Mouse (Mus musculus): ENCODE measurements around the gene Tcf15. TPM values are rescaled to one million over a fixed set of nuclear protein-coding genes. Genes with fewer than 3 reads are reported as not detected.

Tcf15 gene
- polyA plus RNA-seq, 1 experiment from 2014 or later: 9.9 TPM

DNA sequence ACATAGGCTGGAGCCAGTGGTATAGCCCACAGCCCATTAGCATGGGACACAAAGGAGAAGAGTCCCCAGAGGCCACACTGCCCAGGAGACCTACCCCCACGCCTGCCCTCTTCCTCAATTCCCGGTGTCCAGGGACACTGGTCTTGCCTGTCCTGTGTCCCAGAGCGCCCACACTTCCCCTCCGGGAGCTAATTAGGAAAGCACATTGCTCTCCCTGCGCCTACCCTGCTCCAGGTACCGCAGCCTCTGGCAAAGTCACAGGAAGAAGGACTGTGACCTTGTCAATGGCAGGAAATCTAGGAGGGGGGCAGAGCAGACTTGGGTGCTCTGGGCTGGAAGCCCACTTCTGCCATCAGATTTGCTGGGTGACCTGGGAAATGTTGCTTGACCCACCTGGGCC is 7.0 kb downstream of the Tcf15 start:
- Histone ChIP-seq H3K4me1 (peaks cover 8% of the 10 kb centered on the region; the same call in 1 of the 2 replicates), H3K36me3 (no peaks in the 10 kb centered on the region), H3K4me3 (no peak overlapping the region), H3K27ac (no peak overlapping the region), H3K27me3 (peaks cover 19% of the 10 kb centered on the region), H3K4me2 (replicated peaks) (no peak overlapping the region), H3K9ac (no peak overlapping the region), H3K9me3 (replicated peaks) (no peaks in the 10 kb centered on the region)
- 56% methylated on average over 6 of the region's 6 CpGs for WGBS
- ATAC-seq (ENCODE audit: low FRiP score): no peak

DNA sequence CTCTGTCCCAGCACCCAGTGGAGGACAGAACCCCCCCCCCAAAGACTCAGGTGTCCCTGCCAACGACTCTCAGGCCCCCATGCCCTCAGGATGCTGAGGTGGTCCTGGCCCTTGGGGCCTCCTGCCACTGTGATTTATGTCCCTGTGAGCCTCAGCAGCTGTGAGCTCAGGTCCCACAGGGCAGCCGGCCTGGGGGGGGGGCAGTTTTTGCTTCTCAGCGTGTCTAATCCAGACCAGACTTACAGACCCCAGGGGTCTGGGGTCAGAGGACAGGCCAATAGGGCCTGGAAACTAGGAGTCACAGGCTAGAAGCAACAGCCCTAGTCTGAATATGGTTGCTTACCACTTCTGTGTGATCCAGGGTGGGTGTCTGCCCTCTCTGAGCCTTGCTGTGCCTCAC is 10.0 kb downstream of the Tcf15 start:
- Histone ChIP-seq H3K36me3 (no peaks in the 10 kb centered on the region), H3K9ac (no peak overlapping the region), H3K9me3 (replicated peaks) (no peaks in the 10 kb centered on the region), H3K4me1 (peaks cover 7% of the 10 kb centered on the region; the same call in 1 of the 2 replicates), H3K27me3 (no peaks in the 10 kb centered on the region), H3K27ac (no peak overlapping the region), H3K4me2 (replicated peaks) (no peak overlapping the region), H3K4me3 (no peak overlapping the region)
- WGBS: 41% methylated on average over 3 of the region's 3 CpGs
- 0 out of 2 replicates have a peak, but pooled peaks have one; percentile 11 for ATAC-seq (ENCODE audit: low FRiP score)

DNA sequence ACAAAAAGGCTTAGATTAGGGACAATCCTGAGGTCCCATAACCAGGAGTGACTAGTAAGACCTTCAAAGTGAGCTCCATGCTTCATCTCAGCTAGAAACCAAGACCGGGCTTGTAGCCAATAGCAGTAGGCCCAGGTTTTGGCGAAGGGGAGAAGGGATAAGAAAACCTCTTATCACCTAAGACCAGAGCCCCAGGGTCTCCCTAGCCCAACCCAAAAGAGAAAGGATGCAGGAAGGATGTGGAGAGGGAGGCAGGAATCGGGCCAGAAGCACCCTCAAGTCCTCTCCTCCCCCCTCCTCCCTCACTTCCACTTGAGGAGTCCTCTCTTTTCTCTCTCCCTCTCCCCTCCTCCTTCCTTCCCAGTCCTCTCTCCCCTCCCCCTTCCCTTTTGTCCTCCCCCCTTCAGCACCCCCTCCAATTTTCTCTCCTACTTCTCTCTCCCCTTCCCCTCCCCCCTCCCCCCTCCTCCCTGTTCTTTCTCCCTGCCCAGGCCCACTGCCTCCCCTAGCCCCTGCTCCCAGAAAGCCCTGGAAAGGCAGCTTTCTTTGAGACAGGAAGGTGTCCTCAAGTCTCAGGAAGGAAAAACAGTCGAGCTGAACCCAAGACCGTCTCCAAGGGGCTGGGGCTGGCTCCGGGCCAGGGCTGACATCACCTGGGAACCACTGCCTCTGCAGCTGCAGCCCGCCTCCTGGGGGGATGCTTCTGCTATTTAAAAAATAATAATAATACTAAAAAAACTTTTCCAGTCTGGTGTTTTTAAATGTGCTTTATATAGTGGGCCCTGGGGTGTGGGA is 12.2 kb downstream of the Tcf15 start:
- no peaks in the 10 kb centered on the region for H3K9me3 ChIP-seq (replicated peaks)
- no peaks in the 10 kb centered on the region for H3K27me3 ChIP-seq
- no peak for ATAC-seq (ENCODE audit: low FRiP score)
- H3K9ac ChIP-seq: 0 out of 2 replicates have a peak overlapping the region, but pooled peaks have one; percentile 18
- no peak overlapping the region for H3K4me2 ChIP-seq (replicated peaks)
- H3K4me1 ChIP-seq: peaks cover 7% of the 10 kb centered on the region; the same call in 1 of the 2 replicates
- no peaks in the 10 kb centered on the region for H3K36me3 ChIP-seq
- H3K4me3 ChIP-seq: no peak overlapping the region
- 41% methylated on average over 7 of the region's 7 CpGs for WGBS
- peak overlapping the region; percentile 17; the same call in 1 of the 2 replicates for H3K27ac ChIP-seq

DNA sequence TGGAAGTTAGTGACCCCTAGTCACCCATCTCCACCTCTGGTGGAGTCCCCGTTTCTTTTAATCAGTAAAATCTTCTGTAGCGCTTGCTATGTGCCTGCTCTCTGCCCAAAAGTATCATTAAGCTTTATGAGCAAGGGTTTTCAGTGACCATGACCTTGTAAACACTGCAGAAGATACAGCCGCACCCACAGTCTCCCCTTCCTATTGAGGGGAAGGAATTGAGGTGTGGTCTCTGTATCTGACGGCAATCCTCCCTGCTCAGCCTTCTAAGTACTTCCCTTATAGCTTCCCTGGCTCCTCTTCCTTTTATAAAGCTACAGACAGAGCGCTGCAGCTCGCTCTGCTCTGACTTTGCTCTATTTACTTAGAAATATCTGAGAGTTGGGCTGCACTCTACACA is 13.1 kb downstream of the Tcf15 start:
- no peak for ATAC-seq (ENCODE audit: low FRiP score)
- Histone ChIP-seq H3K27ac (no peak overlapping the region), H3K4me1 (peaks cover 7% of the 10 kb centered on the region; the same call in 1 of the 2 replicates), H3K9me3 (replicated peaks) (no peaks in the 10 kb centered on the region), H3K9ac (no peak overlapping the region), H3K36me3 (no peaks in the 10 kb centered on the region), H3K27me3 (no peaks in the 10 kb centered on the region), H3K4me2 (replicated peaks) (no peak overlapping the region), H3K4me3 (no peak overlapping the region)
- WGBS: 81% methylated on average over 6 of the region's 6 CpGs

DNA sequence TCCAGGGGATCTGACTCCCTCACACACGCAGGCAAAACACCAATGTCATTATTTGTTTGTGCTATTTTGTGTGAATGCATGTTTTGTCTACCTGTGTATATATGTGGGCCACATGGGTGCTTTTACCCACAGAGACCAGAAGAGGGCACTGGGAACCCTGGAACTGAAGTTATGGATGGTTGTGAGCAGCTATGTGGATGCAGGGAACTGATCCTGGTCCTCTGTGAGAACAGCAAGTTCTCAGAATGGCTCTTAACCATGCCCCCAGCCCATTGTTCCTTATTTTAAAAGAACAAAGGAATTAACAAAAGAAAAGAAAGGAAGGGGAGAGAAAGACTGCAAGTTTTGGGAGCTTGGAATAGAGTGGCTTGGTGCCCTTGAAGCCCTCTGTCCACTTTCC is 16.1 kb downstream of the Tcf15 start:
- Histone ChIP-seq H3K27ac (no peak overlapping the region), H3K4me1 (peaks cover 7% of the 10 kb centered on the region; the same call in 1 of the 2 replicates), H3K4me2 (replicated peaks) (no peak overlapping the region), H3K27me3 (no peaks in the 10 kb centered on the region), H3K9ac (no peak overlapping the region), H3K4me3 (no peak overlapping the region), H3K9me3 (replicated peaks) (no peaks in the 10 kb centered on the region), H3K36me3 (no peaks in the 10 kb centered on the region)
- 93% methylated on average over 1 of the region's 1 CpGs for WGBS
- ATAC-seq (ENCODE audit: low FRiP score): no peak

DNA sequence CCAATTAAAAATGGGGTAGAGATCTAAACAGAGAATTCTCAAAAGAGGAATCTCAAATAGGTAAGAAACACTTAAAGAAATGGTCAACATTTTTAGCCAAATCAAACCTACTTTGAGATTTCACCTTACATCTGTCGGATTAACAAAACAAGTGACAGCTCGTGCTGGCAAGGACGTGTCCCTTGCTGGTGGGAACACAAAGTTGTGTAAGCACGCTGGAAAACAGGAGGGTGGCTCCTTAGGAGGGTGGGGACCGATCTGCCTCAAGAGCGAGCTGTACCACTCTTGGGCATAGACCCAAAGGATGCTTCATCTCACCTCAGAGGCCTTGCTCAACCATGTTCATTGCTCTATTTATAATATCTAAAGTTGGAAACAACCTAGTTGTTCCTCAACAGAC is 22.9 kb downstream of the Tcf15 start:
- H3K4me1 ChIP-seq: peaks cover 12% of the 10 kb centered on the region
- WGBS: 87% methylated on average over 6 of the region's 6 CpGs
- H3K4me3 ChIP-seq: no peak overlapping the region
- H3K27me3 ChIP-seq: no peaks in the 10 kb centered on the region
- H3K27ac ChIP-seq: no peak overlapping the region
- 0 out of 2 replicates have a peak, but pooled peaks cover 4% of the 10 kb centered on the region for H3K9me3 ChIP-seq (replicated peaks)
- H3K36me3 ChIP-seq: no peaks in the 10 kb centered on the region
- ATAC-seq (ENCODE audit: low FRiP score): no peak
- no peak overlapping the region for H3K4me2 ChIP-seq (replicated peaks)
- no peak overlapping the region for H3K9ac ChIP-seq

DNA sequence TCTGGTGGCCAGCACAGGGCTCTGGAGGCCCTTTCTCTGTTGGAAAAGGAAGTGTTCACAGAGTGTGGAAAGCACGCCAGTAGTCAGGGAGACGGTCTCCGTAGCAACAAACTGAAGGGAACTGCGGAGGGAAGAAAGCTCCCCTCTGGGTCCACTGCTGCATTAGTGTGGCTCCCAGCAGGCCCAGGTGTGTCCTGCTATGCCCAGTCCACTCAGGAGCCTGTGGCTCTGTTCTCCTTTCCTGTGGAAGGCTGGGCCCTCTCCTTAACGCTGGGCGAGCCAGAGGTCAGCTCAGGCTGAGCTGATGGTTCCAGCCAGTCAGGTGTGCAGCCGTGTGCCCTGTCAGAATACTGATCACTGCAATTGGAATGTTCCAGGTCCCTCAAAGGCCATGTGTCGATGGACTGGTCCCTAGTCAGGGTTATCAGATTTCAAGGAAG is 24.5 kb downstream of the Tcf15 start:
- no peak overlapping the region for H3K9ac ChIP-seq
- no peaks in the 10 kb centered on the region for H3K27me3 ChIP-seq
- peaks cover 12% of the 10 kb centered on the region for H3K4me1 ChIP-seq
- no peak overlapping the region for H3K4me3 ChIP-seq
- 14% methylated on average over 8 of the region's 8 CpGs for WGBS
- no peaks in the 10 kb centered on the region for H3K36me3 ChIP-seq
- H3K27ac ChIP-seq: no peak overlapping the region
- peak; percentile 76 for ATAC-seq (ENCODE audit: low FRiP score)
- H3K4me2 ChIP-seq (replicated peaks): no peak overlapping the region; the same call in 1 of the 2 replicates
- H3K9me3 ChIP-seq (replicated peaks): 0 out of 2 replicates have a peak, but pooled peaks cover 4% of the 10 kb centered on the region

DNA sequence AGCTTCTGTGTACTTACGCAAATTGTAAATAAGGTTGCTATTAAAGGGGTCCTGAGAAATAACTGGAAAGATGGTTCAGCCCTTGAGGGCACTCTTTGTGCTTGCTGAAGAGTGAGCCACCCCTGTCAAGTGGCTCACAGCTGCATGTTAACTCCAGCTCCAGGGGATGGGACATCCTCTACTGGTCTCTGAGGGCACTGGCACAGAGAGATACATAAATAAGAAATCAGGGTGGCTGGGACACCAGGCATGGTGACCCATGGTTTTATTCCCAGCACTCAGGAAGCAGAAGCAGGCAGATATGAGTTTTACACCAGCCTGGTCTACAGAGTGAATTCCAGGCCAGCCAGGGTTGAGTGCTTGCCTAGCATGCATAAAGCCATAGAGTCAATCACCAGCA is 26.0 kb downstream of the Tcf15 start:
- peaks cover 12% of the 10 kb centered on the region for H3K4me1 ChIP-seq
- H3K27me3 ChIP-seq: no peaks in the 10 kb centered on the region
- 100% methylated on average over 1 of the region's 1 CpGs for WGBS
- H3K36me3 ChIP-seq: no peaks in the 10 kb centered on the region
- H3K9ac ChIP-seq: no peak overlapping the region
- no peak overlapping the region for H3K4me2 ChIP-seq (replicated peaks)
- no peak overlapping the region for H3K27ac ChIP-seq
- H3K4me3 ChIP-seq: no peak overlapping the region
- H3K9me3 ChIP-seq (replicated peaks): 0 out of 2 replicates have a peak, but pooled peaks cover 4% of the 10 kb centered on the region
- ATAC-seq (ENCODE audit: low FRiP score): no peak

DNA sequence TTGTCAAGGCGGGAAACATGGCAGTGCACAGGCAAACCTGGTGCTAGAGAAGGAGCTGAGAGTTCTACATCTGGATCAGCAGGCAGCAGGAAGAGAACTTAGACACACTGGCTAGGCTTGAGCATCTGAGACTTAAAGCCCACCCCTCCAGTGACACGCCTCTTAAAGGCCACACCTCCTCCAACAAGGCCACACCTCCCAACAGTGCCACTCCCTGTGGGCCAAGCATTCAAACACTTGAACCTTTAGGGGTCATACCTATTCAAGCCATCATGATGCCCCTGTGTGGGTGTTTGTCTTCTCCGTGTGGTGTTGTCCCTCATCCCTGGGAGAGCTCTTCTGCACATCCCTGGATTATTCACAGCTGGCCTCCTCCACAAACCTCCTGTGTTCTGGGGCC is 31.5 kb downstream of the Tcf15 start:
- Histone ChIP-seq H3K36me3 (no peaks in the 10 kb centered on the region), H3K4me3 (no peak overlapping the region), H3K27ac (no peak overlapping the region), H3K9me3 (replicated peaks) (peaks cover 4% of the 10 kb centered on the region; the same call in 1 of the 2 replicates), H3K9ac (no peak overlapping the region), H3K4me1 (peaks cover 7% of the 10 kb centered on the region), H3K4me2 (replicated peaks) (no peak overlapping the region), H3K27me3 (no peaks in the 10 kb centered on the region)
- no peak for ATAC-seq (ENCODE audit: low FRiP score)
- 90% methylated on average over 3 of the region's 3 CpGs for WGBS

DNA sequence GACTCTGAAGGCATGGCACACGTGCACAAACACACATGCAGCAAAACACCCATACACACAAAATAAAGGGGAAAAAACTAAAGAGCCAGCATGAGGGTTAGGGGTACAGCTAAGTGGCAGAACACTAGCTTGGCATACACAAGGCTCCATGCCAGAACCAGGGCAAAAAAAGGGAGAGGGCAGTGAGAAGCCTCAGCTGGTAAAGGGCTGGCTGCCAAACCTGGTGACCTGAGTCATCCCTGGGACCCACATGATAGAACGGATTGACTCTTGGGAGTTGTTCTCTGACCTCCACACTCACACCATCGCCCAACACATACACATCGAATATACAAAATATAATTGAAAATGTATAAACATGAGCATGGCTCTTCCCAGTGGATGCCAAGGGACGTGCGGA is 33.3 kb downstream of the Tcf15 start:
- H3K27me3 ChIP-seq: no peaks in the 10 kb centered on the region
- H3K9me3 ChIP-seq (replicated peaks): peaks cover 4% of the 10 kb centered on the region; the same call in 1 of the 2 replicates
- H3K4me3 ChIP-seq: no peak overlapping the region
- no peak for ATAC-seq (ENCODE audit: low FRiP score)
- H3K4me1 ChIP-seq: peaks cover 7% of the 10 kb centered on the region
- WGBS: 81% methylated on average over 6 of the region's 6 CpGs
- H3K36me3 ChIP-seq: no peaks in the 10 kb centered on the region
- no peak overlapping the region for H3K27ac ChIP-seq
- H3K4me2 ChIP-seq (replicated peaks): no peak overlapping the region
- no peak overlapping the region for H3K9ac ChIP-seq

DNA sequence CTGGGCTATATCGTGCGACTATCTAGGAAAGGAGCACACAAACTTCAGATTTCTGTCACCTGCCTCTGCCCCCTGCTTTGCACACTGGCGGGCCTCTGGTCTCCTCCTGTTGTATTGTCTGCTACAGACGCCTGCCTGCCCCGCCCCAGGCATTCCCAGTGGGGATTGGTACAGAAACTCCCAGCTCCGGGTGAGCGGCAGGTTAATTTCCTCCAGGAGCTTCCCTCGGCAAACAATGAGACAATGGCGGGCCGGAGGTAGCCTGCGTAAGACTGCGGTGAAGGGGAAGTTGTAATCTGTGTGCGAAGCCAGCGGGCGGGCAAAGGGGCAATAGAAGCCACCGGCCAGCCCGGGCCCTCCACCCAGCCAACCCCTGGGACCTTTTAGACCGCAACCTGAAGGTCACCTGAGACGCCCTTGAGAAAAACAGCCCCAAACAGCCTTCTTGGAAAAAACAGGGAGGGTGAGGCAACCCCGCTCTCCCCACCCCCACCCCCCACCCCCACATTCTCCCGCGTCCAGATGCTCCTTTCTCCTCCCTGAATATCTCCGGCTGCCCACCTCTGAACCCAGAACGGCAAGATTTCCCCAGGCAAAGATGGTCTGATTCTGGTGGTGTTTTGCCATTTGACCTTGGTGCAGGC is 33.9 kb downstream of the Tcf15 start:
- no peaks in the 10 kb centered on the region for H3K27me3 ChIP-seq
- H3K27ac ChIP-seq: 0 out of 2 replicates have a peak overlapping the region, but pooled peaks have one; percentile 2
- 12% methylated on average over 24 of the region's 24 CpGs for WGBS
- no peak for ATAC-seq (ENCODE audit: low FRiP score)
- peaks cover 4% of the 10 kb centered on the region; the same call in 1 of the 2 replicates for H3K9me3 ChIP-seq (replicated peaks)
- peaks cover 7% of the 10 kb centered on the region for H3K4me1 ChIP-seq
- H3K4me3 ChIP-seq: 0 out of 2 replicates have a peak overlapping the region, but pooled peaks have one; percentile 8
- H3K4me2 ChIP-seq (replicated peaks): peak overlapping the region; percentile 43
- no peak overlapping the region for H3K9ac ChIP-seq
- no peaks in the 10 kb centered on the region for H3K36me3 ChIP-seq

DNA sequence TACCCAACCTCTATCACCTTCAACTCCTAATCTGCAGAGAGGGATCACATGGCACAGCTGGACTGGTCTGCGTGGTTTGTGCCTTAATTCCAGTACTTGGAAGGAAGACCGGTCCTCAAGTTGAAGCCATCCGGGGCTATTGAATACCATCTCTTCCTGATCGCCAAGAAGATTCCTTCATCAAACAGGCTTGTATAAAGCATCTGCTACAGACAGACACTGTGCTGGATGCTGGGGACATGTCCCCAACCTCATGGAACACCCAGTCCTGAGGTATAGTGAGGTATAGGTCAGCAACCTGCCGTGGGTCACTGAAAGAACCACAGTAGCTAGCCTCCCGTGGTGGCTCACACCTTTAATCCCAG is 34.4 kb downstream of the Tcf15 start:
- Histone ChIP-seq H3K36me3 (no peaks in the 10 kb centered on the region), H3K9me3 (replicated peaks) (peaks cover 4% of the 10 kb centered on the region; the same call in 1 of the 2 replicates), H3K4me1 (peaks cover 7% of the 10 kb centered on the region), H3K27me3 (no peaks in the 10 kb centered on the region), H3K27ac (no peak overlapping the region), H3K4me2 (replicated peaks) (peak overlapping the region; percentile 43; the same call in 1 of the 2 replicates), H3K9ac (no peak overlapping the region), H3K4me3 (no peak overlapping the region)
- no peak; the same call in 1 of the 2 replicates for ATAC-seq (ENCODE audit: low FRiP score)
- WGBS: 71% methylated on average over 6 of the region's 6 CpGs

All from hindbrain, embryonic 12.5 days (tissue).